Mouse (Mus musculus): ENCODE measurements around the gene Pabpc4. TPM values are rescaled to one million over a fixed set of nuclear protein-coding genes. Genes with fewer than 3 reads are reported as not detected.
"Not testable (repeated sequence)": the region's sequence is repeated elsewhere in the genome, so short reads cannot be mapped to it uniquely, and the experiment has no call there.

The Pabpc4 gene
- polyA plus RNA-seq, 1 experiment = 154 TPM

DNA sequence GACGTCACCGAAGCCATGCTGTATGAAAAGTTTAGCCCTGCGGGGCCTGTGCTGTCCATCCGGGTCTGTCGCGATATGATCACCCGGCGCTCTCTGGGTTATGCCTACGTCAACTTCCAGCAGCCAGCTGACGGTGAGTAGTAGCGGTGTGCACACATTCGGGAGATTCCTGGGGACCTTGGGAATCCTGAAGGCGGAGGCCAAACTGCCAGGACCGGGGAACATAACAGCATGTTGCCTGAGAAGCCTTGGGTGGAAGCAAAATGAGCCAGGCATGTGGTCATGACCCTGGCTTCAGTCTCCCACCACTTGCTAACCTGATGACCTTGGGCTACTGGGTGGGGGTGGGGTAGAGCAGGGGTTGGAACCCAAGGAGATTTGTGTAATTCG, 21.5 kb downstream of the Pabpc4 start:
- peak in 1 of 3 experiments; percentile 2 for TF ChIP-seq MYOG (IDR thresholded peaks at IDR 0.05; ENCODE audit: control insufficient read depth in 1 of 3, insufficient read depth in 1 of 3, insufficient read length in 2 of 3, low read depth in 2 of 3)
- H3K27me3 ChIP-seq (ENCODE audit: control insufficient read depth, insufficient read depth, insufficient read length); H3ac ChIP-seq (ENCODE audit: control insufficient read depth, insufficient read length): not testable (repeated sequence)
- Histone ChIP-seq H3K79me2 (ENCODE audit: control insufficient read depth, insufficient read depth) (peaks cover 51% of the 10 kb centered on the region), H3K4me3 (peak overlapping the region; percentile 80), H3K36me3 (ENCODE audit: control insufficient read depth, insufficient read depth) (peaks cover 19% of the 10 kb centered on the region), H3K4me2 (ENCODE audit: low read depth) (peak overlapping the region; percentile 99)

- H3K79me2 ChIP-seq (ENCODE audit: control insufficient read depth, insufficient read depth) = peaks cover 51% of the 10 kb centered on the region
- H3K27me3 ChIP-seq (ENCODE audit: control insufficient read depth, insufficient read depth, insufficient read length) = no peaks in the 10 kb centered on the region
- H3K36me3 ChIP-seq (ENCODE audit: control insufficient read depth, insufficient read depth) = peaks cover 27% of the 10 kb centered on the region
- peak overlapping the region; percentile 11 for H3ac ChIP-seq (ENCODE audit: control insufficient read depth, insufficient read length)
- peak overlapping the region; percentile 80 for H3K4me3 ChIP-seq
- peak overlapping the region; percentile 99 for H3K4me2 ChIP-seq (ENCODE audit: low read depth)
- no peak for TF ChIP-seq CEBPB (IDR thresholded peaks at IDR 0.05; ENCODE audit: insufficient read depth, poor library complexity, severe bottlenecking)
- no peak for TF ChIP-seq POLR2A (IDR thresholded peaks at IDR 0.05; ENCODE audit: insufficient read length, low read depth)
- TF ChIP-seq MYOD1 (IDR thresholded peaks at IDR 0.05; ENCODE audit: control insufficient read depth in 1 of 3, insufficient read length in 2 of 3, low read depth in 2 of 3) = peak in 2 of 3 experiments; percentile 42 to 61
- no peak for TF ChIP-seq REST (IDR thresholded peaks at IDR 0.05; ENCODE audit: insufficient read depth, insufficient read length)
These were observed 22.8 kb downstream of the Pabpc4 start for GRCm38 (mm10) chr4:123284731-123285624.

- H3K4me3 ChIP-seq = no peak overlapping the region
- H3K36me3 ChIP-seq (ENCODE audit: control insufficient read depth, insufficient read depth) = peaks cover 40% of the 10 kb centered on the region
- H3K27me3 ChIP-seq (ENCODE audit: control insufficient read depth, insufficient read depth, insufficient read length) = no peaks in the 10 kb centered on the region
- H3K4me2 ChIP-seq (ENCODE audit: low read depth) = peak overlapping the region; percentile 99
- H3ac ChIP-seq (ENCODE audit: control insufficient read depth, insufficient read length) = no peak overlapping the region
- H3K79me2 ChIP-seq (ENCODE audit: control insufficient read depth, insufficient read depth) = peaks cover 51% of the 10 kb centered on the region
- no peak for TF ChIP-seq USF1 (IDR thresholded peaks at IDR 0.05; ENCODE audit: low read depth)
- TF ChIP-seq SRF (IDR thresholded peaks at IDR 0.05; ENCODE audit: control insufficient read depth, insufficient read length, low read depth) = no peak
- TF ChIP-seq POLR2A (IDR thresholded peaks at IDR 0.05; ENCODE audit: insufficient read length, low read depth) = no peak
- no peak for TF ChIP-seq MYOD1 (IDR thresholded peaks at IDR 0.05; ENCODE audit: control insufficient read depth in 1 of 3, insufficient read length in 2 of 3, low read depth in 2 of 3)
- TF ChIP-seq CEBPB (IDR thresholded peaks at IDR 0.05; ENCODE audit: insufficient read depth, poor library complexity, severe bottlenecking) = no peak
- no peak for TF ChIP-seq TCF12 (IDR thresholded peaks at IDR 0.05; ENCODE audit: insufficient read depth, poor library complexity, severe bottlenecking)
- TF ChIP-seq TCF3 (IDR thresholded peaks at IDR 0.05; ENCODE audit: insufficient read length, low read depth) = no peak
These were observed 24.6 kb downstream of the Pabpc4 start for GRCm38 (mm10) chr4:123286790-123287189.

DNA sequence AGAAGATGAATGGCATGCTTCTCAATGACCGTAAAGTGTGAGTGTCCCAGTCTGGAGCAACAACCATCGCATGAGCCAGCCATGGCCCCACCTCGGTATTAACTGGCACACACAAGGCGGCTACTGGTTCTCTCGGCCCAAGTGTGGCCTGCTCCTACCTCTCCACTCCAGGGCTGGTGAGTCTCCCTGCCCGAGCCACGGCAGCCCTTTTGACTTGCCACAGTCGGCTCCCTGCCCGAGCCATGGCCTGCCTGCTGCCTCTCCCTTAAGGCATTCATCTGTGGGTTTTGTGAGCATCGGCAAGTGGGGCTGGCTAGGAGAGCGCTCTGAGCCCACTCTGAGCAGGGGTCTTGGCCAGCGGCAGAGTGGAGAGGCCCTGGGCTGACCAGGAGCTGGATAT, 26.9 kb downstream of the Pabpc4 start:
- H3ac ChIP-seq (ENCODE audit: control insufficient read depth, insufficient read length) = no peak overlapping the region
- H3K4me3 ChIP-seq = no peak overlapping the region
- H3K36me3 ChIP-seq (ENCODE audit: control insufficient read depth, insufficient read depth) = peaks cover 55% of the 10 kb centered on the region
- H3K79me2 ChIP-seq (ENCODE audit: control insufficient read depth, insufficient read depth) = peaks cover 44% of the 10 kb centered on the region
- H3K4me2 ChIP-seq (ENCODE audit: low read depth) = no peak overlapping the region
- H3K27me3 ChIP-seq (ENCODE audit: control insufficient read depth, insufficient read depth, insufficient read length) = no peaks in the 10 kb centered on the region
- TF ChIP-seq E2F4 (IDR thresholded peaks at IDR 0.05; ENCODE audit: insufficient read depth) = no peak
- TF ChIP-seq REST (IDR thresholded peaks at IDR 0.05; ENCODE audit: insufficient read depth, insufficient read length) = no peak
- no peak for TF ChIP-seq TCF12 (IDR thresholded peaks at IDR 0.05; ENCODE audit: insufficient read depth, poor library complexity, severe bottlenecking)

- TF ChIP-seq TCF12 (IDR thresholded peaks at IDR 0.05; ENCODE audit: insufficient read depth, poor library complexity, severe bottlenecking) (no peak), TCF3 (IDR thresholded peaks at IDR 0.05; ENCODE audit: insufficient read length, low read depth) (no peak), CEBPB (IDR thresholded peaks at IDR 0.05; ENCODE audit: insufficient read depth, poor library complexity, severe bottlenecking) (no peak), E2F4 (IDR thresholded peaks at IDR 0.05; ENCODE audit: insufficient read depth) (no peak), MAX (IDR thresholded peaks at IDR 0.05; ENCODE audit: low read depth) (no peak), REST (IDR thresholded peaks at IDR 0.05; ENCODE audit: insufficient read depth, insufficient read length) (no peak), SRF (IDR thresholded peaks at IDR 0.05; ENCODE audit: control insufficient read depth, insufficient read length, low read depth) (no peak), USF1 (IDR thresholded peaks at IDR 0.05; ENCODE audit: low read depth) (no peak), POLR2AphosphoS2 (IDR thresholded peaks at IDR 0.05; ENCODE audit: insufficient read length, low read depth) (no peak), MYOD1 (IDR thresholded peaks at IDR 0.05; ENCODE audit: control insufficient read depth in 1 of 3, insufficient read length in 2 of 3, low read depth in 2 of 3) (no peak), POLR2A (IDR thresholded peaks at IDR 0.05; ENCODE audit: insufficient read length, low read depth) (no peak), MYOG (IDR thresholded peaks at IDR 0.05; ENCODE audit: control insufficient read depth in 1 of 3, insufficient read depth in 1 of 3, insufficient read length in 2 of 3, low read depth in 2 of 3) (no peak)
- peaks cover 65% of the 10 kb centered on the region for H3K36me3 ChIP-seq (ENCODE audit: control insufficient read depth, insufficient read depth)
- H3K79me2 ChIP-seq (ENCODE audit: control insufficient read depth, insufficient read depth) = peaks cover 11% of the 10 kb centered on the region
- no peak overlapping the region for H3K4me3 ChIP-seq
- H3K27me3 ChIP-seq (ENCODE audit: control insufficient read depth, insufficient read depth, insufficient read length) = no peaks in the 10 kb centered on the region
- no peak overlapping the region for H3ac ChIP-seq (ENCODE audit: control insufficient read depth, insufficient read length)
- no peak overlapping the region for H3K4me2 ChIP-seq (ENCODE audit: low read depth)
These were observed 30.2 kb downstream of the Pabpc4 start for GRCm38 (mm10) chr4:123292390-123292789.

Measured in myocyte (in vitro differentiated cells).